Mouse (Mus musculus) bone marrow, adult 2 months (tissue): Measurements from ENCODE around the gene Olfr520.

ENCODE experiments used
- CTCF ChIP-seq: fragments of 200-500 bp; IDR thresholded peaks from 2 replicates; pipeline ENCODE4 v1.5.1; 2011; ENCODE audit warnings: low read length, control low read depth; ENCODE audit not compliant: control insufficient read depth, insufficient read depth
- POLR2A ChIP-seq: fragments of 200-500 bp; IDR thresholded peaks from 2 replicates; pipeline ENCODE4 v1.6.1; 2011; ENCODE audit warnings: low read depth, mild to moderate bottlenecking, control low read depth, low read length, borderline replicate concordance; ENCODE audit not compliant: control insufficient read depth

DNA sequence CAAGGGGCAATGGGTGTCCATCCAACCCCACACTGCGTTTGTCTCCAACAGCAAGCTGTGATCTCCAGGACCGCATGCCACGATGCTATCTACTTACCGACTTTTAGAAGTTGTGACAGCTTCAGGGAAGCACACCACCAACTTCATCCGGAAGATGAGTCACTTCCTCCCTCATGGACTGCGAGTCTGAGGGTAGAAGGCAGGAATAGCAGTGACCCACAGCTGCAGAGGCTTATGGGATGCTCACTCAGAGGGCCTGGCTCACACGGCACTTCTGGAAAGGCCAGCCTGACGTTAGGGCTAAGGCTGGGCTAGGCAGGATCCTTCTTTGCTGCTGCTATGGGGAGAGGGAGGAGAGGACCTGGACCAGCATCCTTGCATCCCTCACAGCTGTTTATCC lies 18.9 kb upstream of the Olfr520 start, which contains the start of gene Slco2b1:
- TF ChIP-seq CTCF (no peak), POLR2A (no peak)
